Mouse (Mus musculus) limb, embryonic 10.5 days (tissue): ENCODE results near the gene Epb41l3. TPM values are rescaled to one million over a fixed set of nuclear protein-coding genes. Genes with fewer than 3 reads are reported as not detected.
"Not testable (repeated sequence)": the region's sequence is repeated elsewhere in the genome, so short reads cannot be mapped to it uniquely, and the experiment has no call there.

Source experiments
- DNase-seq: peaks from one replicate; pipeline ENCODE4 v3.0.0-alpha.2; 2017; ENCODE audit warnings: low spot score
- H3K27ac ChIP-seq: fragments of 300-500 bp; sonication (generic); 2 replicates; pipeline ENCODE4 v1.5.1; 2016; ENCODE audit warnings: mild to moderate bottlenecking
- H3K27me3 ChIP-seq: fragments of 300-500 bp; sonication (generic); 2 replicates; pipeline ENCODE4 v1.6.1; 2016; ENCODE audit warnings: low read depth, mild to moderate bottlenecking; ENCODE audit not compliant: poor library complexity, severe bottlenecking
- H3K36me3 ChIP-seq: fragments of 300-500 bp; sonication (generic); 2 replicates; pipeline ENCODE4 v1.6.1; 2016; ENCODE audit warnings: mild to moderate bottlenecking, moderate library complexity
- H3K4me1 ChIP-seq: fragments of 300-500 bp; sonication (generic); 2 replicates; pipeline ENCODE4 v1.6.1; 2016
- H3K4me3 ChIP-seq: fragments of 300-500 bp; sonication (generic); 2 replicates; pipeline ENCODE4 v1.5.1; 2016; ENCODE audit warnings: mild to moderate bottlenecking, moderate library complexity
- H3K9me3 ChIP-seq: fragments of 300-500 bp; sonication (generic); replicated peaks from 2 replicates; pipeline ENCODE4 v1.6.1; 2016; ENCODE audit warnings: mild to moderate bottlenecking
- WGBS: fragments of 180-500 bp; shearing (Covaris S2); methylation state at CpG from one replicate; pipeline ENCODE4 v1.1.7; 2016; 5-methylcytosine and 5-hydroxymethylcytosine counted together
- polyA plus RNA-seq: library from polyadenylated mRNA; unstranded; fragments of >200 nt; fragmentation: Nextera tagmentation; extraction: Ambion mirVana; gene quantifications from 2 replicates; pipeline ENCODE4 v1.2.1, GENCODE M21; 2016

The Epb41l3 gene
- polyA plus RNA-seq, 1 experiment from 2014 or later, result 58.5 TPM

- H3K27me3 ChIP-seq, result peaks cover 21% of the 10 kb centered on the region
- no peaks in the 10 kb centered on the region for H3K9me3 ChIP-seq
- WGBS, result 9% methylated on average over 19 of the region's 19 CpGs
- H3K4me1 ChIP-seq, result peaks cover 22% of the 10 kb centered on the region
- H3K27ac ChIP-seq, result no peak overlapping the region
- no peaks in the 10 kb centered on the region for H3K36me3 ChIP-seq
- peak; percentile 57 for DNase-seq
- peak overlapping the region; percentile 28 for H3K4me3 ChIP-seq
These were observed 45.3 kb downstream of the Epb41l3 start for GRCm38 (mm10) chr17:69120533-69121358.

- Histone ChIP-seq H3K4me1 (peaks cover 22% of the 10 kb centered on the region), H3K27me3 (peaks cover 21% of the 10 kb centered on the region), H3K4me3 (peak overlapping the region; percentile 32)
- DNase-seq, result peak; percentile 40
- not testable (repeated sequence) for H3K36me3 ChIP-seq, H3K9me3 ChIP-seq, H3K27ac ChIP-seq
- WGBS, result 10% methylated on average over 6 of the region's 6 CpGs
These were observed 46.9 kb downstream of the Epb41l3 start for GRCm38 (mm10) chr17:69122403-69122802.

GRCm38 (mm10) chr17:69127436-69127835, 52.0 kb downstream of the Epb41l3 start:
- no peaks in the 10 kb centered on the region for H3K27me3 ChIP-seq
- H3K36me3 ChIP-seq, result no peaks in the 10 kb centered on the region
- H3K4me3 ChIP-seq, result no peak overlapping the region
- no peaks in the 10 kb centered on the region for H3K9me3 ChIP-seq
- no peak for DNase-seq
- WGBS, result 74% methylated on average over 7 of the region's 7 CpGs
- H3K27ac ChIP-seq, result no peak overlapping the region
- peaks cover 15% of the 10 kb centered on the region for H3K4me1 ChIP-seq

- Histone ChIP-seq H3K36me3 (no peaks in the 10 kb centered on the region), H3K4me3 (no peak overlapping the region), H3K27me3 (no peaks in the 10 kb centered on the region), H3K9me3 (no peaks in the 10 kb centered on the region), H3K27ac (no peak overlapping the region), H3K4me1 (peaks cover 13% of the 10 kb centered on the region)
- 77% methylated on average over 5 of the region's 5 CpGs for WGBS
- DNase-seq, result no peak
These were observed 52.5 kb downstream of the Epb41l3 start for GRCm38 (mm10) chr17:69127981-69128380.

GRCm38 (mm10) chr17:69129434-69129833, 54.0 kb downstream of the Epb41l3 start:
- Histone ChIP-seq H3K27me3 (no peaks in the 10 kb centered on the region), H3K9me3 (no peaks in the 10 kb centered on the region), H3K36me3 (no peaks in the 10 kb centered on the region), H3K4me1 (peaks cover 13% of the 10 kb centered on the region), H3K27ac (no peak overlapping the region), H3K4me3 (no peak overlapping the region)
- no peak for DNase-seq
- 49% methylated on average over 6 of the region's 6 CpGs for WGBS

GRCm38 (mm10) chr17:69143017-69143416, 67.5 kb downstream of the Epb41l3 start:
- no peaks in the 10 kb centered on the region for H3K27me3 ChIP-seq
- WGBS, result 76% methylated on average over 3 of the region's 3 CpGs
- DNase-seq, result no peak
- no peaks in the 10 kb centered on the region for H3K36me3 ChIP-seq
- H3K4me1 ChIP-seq, result no peaks in the 10 kb centered on the region
- no peaks in the 10 kb centered on the region for H3K9me3 ChIP-seq
- no peak overlapping the region for H3K4me3 ChIP-seq
- H3K27ac ChIP-seq, result no peak overlapping the region

- no peaks in the 10 kb centered on the region for H3K36me3 ChIP-seq
- H3K27ac ChIP-seq, result no peak overlapping the region
- no peaks in the 10 kb centered on the region for H3K9me3 ChIP-seq
- H3K4me3 ChIP-seq, result no peak overlapping the region
- peaks cover 15% of the 10 kb centered on the region for H3K4me1 ChIP-seq
- 0 out of 2 replicates have a peak, but pooled peaks cover 6% of the 10 kb centered on the region for H3K27me3 ChIP-seq
- DNase-seq, result no peak
These were observed 75.3 kb downstream of the Epb41l3 start for GRCm38 (mm10) chr17:69150826-69151225.

- peaks cover 19% of the 10 kb centered on the region for H3K4me1 ChIP-seq
- no peak overlapping the region for H3K27ac ChIP-seq
- 0 out of 2 replicates have a peak, but pooled peaks cover 7% of the 10 kb centered on the region for H3K27me3 ChIP-seq
- no peak overlapping the region for H3K4me3 ChIP-seq
- no peaks in the 10 kb centered on the region for H3K9me3 ChIP-seq
- no peaks in the 10 kb centered on the region for H3K36me3 ChIP-seq
- WGBS, result 4% methylated on average over 3 of the region's 3 CpGs
- DNase-seq, result peak; percentile 40
These were observed 75.8 kb downstream of the Epb41l3 start for GRCm38 (mm10) chr17:69151281-69151680.

- no peaks in the 10 kb centered on the region for H3K9me3 ChIP-seq
- 0 out of 2 replicates have a peak, but pooled peaks cover 7% of the 10 kb centered on the region for H3K27me3 ChIP-seq
- H3K27ac ChIP-seq, result no peak overlapping the region
- DNase-seq, result no peak
- WGBS, result 82% methylated on average over 8 of the region's 8 CpGs
- H3K4me3 ChIP-seq, result no peak overlapping the region
- no peaks in the 10 kb centered on the region for H3K36me3 ChIP-seq
- peaks cover 37% of the 10 kb centered on the region for H3K4me1 ChIP-seq
These were observed 79.6 kb downstream of the Epb41l3 start for GRCm38 (mm10) chr17:69155034-69155433.

- Histone ChIP-seq H3K4me3 (peak overlapping the region; percentile 88), H3K36me3 (no peaks in the 10 kb centered on the region), H3K9me3 (no peaks in the 10 kb centered on the region), H3K4me1 (peaks cover 28% of the 10 kb centered on the region), H3K27ac (peak overlapping the region; percentile 96), H3K27me3 (0 out of 2 replicates have a peak, but pooled peaks cover 7% of the 10 kb centered on the region)
- WGBS, result under 1% methylated on average over 58 of the region's 58 CpGs
- peak; percentile 78 for DNase-seq
These were observed 81.1 kb downstream of the Epb41l3 start for GRCm38 (mm10) chr17:69156522-69157100.

- 0 out of 2 replicates have a peak, but pooled peaks cover 7% of the 10 kb centered on the region for H3K27me3 ChIP-seq
- peak overlapping the region; percentile 96 for H3K27ac ChIP-seq
- WGBS, result under 1% methylated on average over 66 of the region's 66 CpGs
- peaks cover 27% of the 10 kb centered on the region for H3K4me1 ChIP-seq
- peak overlapping the region; percentile 88 for H3K4me3 ChIP-seq
- peak; percentile 72 for DNase-seq
- no peaks in the 10 kb centered on the region for H3K9me3 ChIP-seq
- no peaks in the 10 kb centered on the region for H3K36me3 ChIP-seq
These were observed 81.8 kb downstream of the Epb41l3 start for GRCm38 (mm10) chr17:69157101-69157808.

GRCm38 (mm10) chr17:69157809-69158185, 82.3 kb downstream of the Epb41l3 start:
- WGBS, result 6% methylated on average over 11 of the region's 11 CpGs
- H3K4me3 ChIP-seq, result peak overlapping the region; percentile 88
- H3K27ac ChIP-seq, result peak overlapping the region; percentile 96
- peaks cover 22% of the 10 kb centered on the region for H3K4me1 ChIP-seq
- H3K27me3 ChIP-seq, result 0 out of 2 replicates have a peak, but pooled peaks cover 7% of the 10 kb centered on the region
- no peaks in the 10 kb centered on the region for H3K36me3 ChIP-seq
- no peaks in the 10 kb centered on the region for H3K9me3 ChIP-seq
- no peak for DNase-seq

GRCm38 (mm10) chr17:69158690-69159089, 83.2 kb downstream of the Epb41l3 start:
- no peaks in the 10 kb centered on the region for H3K36me3 ChIP-seq
- H3K4me1 ChIP-seq, result peaks cover 22% of the 10 kb centered on the region
- no peak overlapping the region for H3K27ac ChIP-seq
- no peak for DNase-seq
- no peak overlapping the region for H3K4me3 ChIP-seq
- 0 out of 2 replicates have a peak, but pooled peaks cover 7% of the 10 kb centered on the region for H3K27me3 ChIP-seq
- no peaks in the 10 kb centered on the region for H3K9me3 ChIP-seq
- 75% methylated on average over 5 of the region's 5 CpGs for WGBS
